Mouse (Mus musculus) thymus, postnatal 14 days (tissue): ENCODE data around the gene Prr19.

Experiments
- DNase-seq: peaks from one replicate; pipeline ENCODE4 v3.0.0; 2021

Gene Prr19

GRCm38 (mm10) chr7:25293191-25293739 lies 7.9 kb upstream of the Prr19 start:
- no peak for DNase-seq

DNA sequence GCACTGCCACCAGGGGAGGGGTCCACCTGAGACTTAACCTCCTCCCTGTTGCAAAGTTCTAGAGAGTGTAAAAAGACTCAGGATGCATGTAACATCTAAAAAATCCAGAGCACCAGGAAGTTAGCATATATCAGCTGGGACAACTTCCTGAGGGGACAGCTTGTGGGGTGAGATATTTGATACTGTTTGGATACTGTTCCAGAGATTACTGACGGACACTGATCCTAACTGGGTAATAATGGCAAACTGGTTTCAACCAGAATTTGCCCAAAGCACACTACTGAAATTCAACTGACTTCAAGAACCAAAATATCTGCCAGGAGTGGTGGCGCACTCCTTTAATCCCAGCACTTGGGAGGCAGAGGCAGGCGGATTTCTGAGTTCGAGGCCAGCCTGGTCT lies 6.7 kb upstream of the Prr19 start:
- DNase-seq = no peak

- DNase-seq = no peak
Measured at GRCm38 (mm10) chr7:25294960-25295722, 6.1 kb upstream of the Prr19 start.

GRCm38 (mm10) chr7:25296945-25297453 lies 4.2 kb upstream of the Prr19 start:
- peak; percentile 77 for DNase-seq

DNA sequence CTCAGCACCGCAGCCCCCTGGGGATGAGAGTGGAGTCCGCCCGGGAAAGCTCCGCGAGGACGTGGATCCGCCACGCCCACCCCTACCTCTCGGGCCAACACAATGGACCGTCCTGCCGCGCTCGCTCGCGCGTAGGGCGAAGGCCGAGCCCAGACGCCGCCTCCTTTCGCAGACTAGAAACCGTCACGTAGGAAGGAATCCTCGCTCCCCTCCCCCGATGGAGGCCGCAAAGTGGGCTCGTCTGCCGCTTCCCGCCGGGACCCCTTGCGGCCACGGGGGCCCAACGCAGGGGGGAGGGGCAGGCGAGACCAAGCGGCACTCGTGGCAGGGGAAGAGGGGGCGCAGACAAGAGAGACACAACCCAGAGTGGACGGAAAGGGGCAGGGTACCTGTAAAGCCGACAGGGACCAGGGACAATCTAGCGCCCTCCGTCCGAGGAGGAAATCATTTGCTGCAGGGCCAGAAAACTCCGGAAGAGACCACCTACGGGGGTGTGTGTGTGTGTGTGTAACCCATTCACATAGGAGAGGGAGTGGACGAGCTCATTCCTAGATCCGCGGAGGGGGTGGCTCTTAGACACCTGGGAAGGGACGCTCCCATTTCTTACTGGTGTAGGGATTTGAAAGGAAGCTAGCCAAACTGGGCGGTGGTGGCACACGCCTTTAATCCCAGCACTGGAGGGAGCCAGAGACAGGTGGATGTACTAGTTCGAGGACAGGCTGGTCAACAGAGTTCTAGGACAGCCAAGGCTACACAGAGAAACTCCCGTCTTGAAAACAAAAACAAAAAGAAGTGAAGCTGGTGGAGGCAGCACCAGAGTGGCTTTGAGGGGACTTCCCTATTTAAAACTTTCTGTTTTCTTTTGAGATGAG lies 3.5 kb upstream of the Prr19 start, which contains the start of gene Pafah1b3:
TSS of gene Pafah1b3 (minus strand) at position 533 of the 872 bp plus-strand sequence.
- peak; percentile 91 for DNase-seq

DNA sequence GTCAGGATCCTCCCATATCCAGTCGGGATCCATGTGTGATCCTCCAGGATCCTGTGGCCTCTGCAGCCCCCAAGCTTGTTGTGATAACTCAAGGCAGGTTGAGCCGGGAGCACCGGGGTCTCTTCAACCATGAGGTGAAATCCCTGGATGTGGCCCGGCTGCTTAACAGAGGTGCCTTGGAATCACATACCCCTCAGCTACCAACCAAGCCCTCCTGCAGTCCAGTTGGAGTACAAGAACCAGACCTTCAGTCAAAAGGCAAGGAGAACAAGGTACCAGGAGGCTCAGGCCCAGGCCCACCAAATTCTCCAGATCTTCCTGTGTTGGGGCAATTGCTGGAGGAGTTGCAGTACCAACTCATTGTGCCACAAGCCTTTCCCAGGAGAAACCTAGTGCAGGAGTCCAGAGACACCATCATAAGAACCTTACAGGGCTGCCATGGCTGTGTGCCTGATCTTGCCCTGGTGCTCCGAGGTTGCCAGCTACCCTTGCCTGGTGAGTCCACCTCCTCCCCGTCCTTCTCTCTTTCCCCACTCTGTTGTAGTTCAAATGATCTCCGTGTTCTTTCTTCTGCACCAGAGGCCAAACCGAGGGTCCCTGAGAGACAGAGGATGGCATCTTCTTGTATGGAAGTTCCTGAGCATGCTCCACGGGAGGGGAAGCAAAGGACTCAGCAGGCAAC lies 1.9 kb downstream of the Prr19 start:
- no peak for DNase-seq

DNA sequence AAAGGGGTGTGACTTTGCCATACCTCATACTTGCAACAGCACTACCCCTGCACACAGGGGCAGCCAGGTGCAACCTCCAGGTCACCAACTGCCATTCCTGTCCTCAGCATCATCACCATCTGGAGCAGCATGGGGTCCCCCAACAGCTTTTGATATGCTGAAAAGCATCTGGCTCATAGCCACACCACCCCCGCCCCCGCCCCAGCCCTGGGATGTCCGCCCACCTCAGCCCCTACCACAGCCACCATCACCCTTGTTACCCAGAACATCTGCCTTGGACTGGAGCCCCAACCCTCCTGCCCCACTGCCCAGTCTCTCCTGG lies 2.4 kb downstream of the Prr19 start:
- DNase-seq = no peak

GRCm38 (mm10) chr7:25305481-25305880 lies 4.3 kb downstream of the Prr19 start:
- no peak for DNase-seq

DNA sequence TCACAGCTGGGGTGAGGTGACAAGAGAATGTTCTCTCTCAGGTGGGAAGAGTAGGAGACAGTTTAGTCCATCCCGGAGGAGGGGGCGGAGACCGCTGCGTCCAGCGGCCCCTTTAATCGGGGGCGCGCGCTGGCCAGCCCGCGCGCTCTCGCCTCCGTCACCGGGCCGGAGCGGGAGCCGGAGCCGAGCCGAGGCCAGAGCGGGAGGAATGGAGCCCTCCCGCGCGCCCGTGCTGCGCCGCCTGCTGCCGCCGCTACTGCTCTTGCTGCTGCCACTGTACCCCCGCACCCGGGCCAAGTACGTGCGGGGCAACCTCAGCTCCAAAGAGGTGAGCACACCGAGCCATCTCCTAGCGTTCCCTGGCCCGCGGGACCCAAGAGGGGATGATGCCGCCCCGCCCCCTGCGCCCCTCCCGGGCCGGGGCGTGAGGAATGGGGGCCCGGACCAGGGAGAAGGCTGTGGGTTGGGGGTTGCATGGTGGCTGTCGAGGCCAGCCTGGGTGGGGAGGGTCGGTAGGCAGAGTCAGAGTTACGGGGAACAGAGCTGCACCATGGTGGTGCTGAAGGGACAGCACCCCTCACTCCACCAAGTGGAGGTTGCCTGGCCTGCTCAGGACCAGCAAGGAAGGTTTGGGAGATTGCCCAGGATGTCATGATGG lies 4.9 kb downstream of the Prr19 start, which contains the start of gene Tmem145:
TSS of gene Tmem145 (plus strand) at position 151 of the 658 bp plus-strand sequence.
- peak; percentile 51 for DNase-seq

- DNase-seq = no peak
Measured at GRCm38 (mm10) chr7:25306614-25306996, 5.4 kb downstream of the Prr19 start.

DNA sequence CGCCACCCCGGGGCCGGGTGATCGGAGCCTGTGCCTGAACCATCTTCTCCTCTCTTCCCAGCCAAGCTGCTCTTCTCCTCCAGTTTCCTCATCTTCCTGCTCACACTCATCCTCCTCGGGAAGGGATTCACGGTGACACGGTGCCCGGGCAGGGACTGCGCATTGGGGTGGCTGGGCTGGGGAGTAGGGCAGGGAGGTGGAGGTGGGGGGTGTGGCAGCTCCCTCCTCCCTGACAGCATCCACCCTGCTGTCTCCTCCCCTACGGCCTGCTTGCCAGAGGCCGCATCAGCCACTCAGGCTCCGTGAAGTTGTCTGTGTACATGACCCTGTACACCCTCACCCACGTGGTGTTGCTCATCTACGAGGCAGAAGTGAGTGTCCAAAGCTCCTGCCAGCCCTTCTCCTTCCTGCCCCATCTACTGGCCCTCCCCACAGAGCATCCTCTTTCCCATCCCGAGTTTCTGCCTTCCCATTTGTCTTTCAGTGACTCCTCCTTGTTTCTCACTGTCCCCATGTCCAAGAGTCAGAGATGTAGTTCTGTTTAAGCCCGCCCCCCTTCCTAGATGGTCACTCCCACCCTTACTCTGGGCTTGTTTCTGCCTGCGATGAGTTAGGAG lies 7.6 kb downstream of the Prr19 start:
- no peak for DNase-seq

DNA sequence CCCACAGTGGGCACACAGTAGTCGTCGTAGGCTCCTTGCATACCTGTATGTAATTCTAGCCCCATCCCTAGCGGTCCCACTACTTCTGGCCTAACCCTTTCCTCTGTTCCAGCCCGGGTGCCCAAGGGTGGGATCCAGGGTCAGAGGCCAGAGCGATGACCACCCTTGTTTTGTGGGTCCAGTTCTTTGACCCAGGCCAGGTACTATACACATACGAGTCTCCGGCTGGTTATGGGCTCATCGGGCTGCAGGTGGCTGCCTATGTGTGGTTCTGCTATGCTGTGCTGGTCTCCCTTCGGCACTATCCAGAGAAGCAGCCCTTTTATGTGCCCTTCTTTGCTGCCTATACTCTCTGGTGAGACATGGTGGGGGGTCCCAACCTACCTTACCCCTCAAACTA lies 8.2 kb downstream of the Prr19 start:
- DNase-seq = no peak

DNA sequence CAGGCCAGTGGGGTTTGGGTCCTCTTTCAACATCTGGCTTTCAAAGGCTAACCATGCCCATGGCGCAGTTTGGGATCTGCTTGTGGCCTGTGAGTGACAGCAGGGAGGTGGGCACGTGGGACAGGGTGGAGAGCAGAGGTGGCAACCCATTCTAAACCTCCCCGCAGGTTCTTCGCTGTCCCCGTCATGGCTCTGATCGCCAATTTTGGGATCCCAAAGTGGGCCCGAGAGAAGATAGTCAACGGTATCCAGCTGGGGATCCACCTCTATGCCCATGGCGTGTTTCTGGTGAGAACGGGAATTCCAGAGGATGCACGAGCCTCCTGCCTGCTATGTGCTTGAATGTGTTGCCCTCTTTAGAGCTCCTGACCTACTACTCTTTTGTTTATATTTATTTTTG lies 10.0 kb downstream of the Prr19 start:
- DNase-seq = no peak

DNA sequence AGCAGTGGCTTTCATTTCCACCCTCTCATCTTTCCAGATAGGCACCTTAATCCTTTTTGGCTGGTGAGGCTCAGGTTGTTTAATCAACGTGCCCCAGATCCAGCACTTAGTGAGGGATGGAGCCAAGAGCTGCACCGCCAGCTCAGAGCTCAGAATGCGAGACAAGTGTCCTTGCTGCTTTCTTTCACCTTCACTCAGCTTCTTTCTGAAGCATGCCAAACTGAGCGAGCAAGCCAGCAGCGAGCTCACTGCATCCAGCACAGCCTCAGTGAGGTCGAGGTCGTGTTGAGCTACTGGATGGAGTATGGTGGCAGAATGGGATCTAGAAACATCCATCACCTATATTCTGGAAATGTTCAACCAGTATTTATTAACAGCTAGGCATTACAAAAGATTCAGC lies 12.1 kb downstream of the Prr19 start:
- no peak for DNase-seq

DNA sequence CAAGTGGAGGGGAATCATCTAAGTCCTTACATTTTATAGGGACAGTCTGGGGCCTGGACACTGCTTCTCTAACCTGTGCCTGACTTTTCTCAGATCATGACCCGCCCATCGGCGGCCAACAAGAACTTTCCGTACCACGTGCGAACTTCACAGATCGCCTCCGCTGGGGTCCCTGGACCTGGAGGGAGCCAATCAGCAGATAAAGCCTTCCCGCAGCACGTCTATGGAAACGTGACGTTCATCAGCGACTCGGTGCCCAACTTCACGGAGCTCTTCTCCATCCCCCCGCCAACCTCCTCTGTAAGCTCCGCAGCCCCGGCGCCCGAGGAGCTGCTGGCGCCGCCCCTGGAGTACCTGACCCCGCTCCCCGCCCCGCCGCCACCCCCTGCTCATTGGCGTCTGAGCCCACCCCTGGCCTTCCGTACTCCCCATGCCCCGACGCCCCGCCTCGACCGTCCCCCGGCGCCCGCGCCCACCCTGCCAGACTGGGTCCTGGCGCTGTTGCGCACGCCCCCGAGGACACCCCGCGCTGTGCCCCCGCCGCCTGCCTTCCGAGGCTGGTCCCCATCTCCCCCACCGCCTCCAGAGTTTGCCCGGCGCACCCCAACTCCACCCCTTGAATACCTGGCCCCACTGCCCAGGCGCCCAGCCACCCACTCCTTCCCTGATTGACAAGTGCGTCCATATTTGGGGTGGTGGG lies 13.5 kb downstream of the Prr19 start:
- no peak for DNase-seq

DNA sequence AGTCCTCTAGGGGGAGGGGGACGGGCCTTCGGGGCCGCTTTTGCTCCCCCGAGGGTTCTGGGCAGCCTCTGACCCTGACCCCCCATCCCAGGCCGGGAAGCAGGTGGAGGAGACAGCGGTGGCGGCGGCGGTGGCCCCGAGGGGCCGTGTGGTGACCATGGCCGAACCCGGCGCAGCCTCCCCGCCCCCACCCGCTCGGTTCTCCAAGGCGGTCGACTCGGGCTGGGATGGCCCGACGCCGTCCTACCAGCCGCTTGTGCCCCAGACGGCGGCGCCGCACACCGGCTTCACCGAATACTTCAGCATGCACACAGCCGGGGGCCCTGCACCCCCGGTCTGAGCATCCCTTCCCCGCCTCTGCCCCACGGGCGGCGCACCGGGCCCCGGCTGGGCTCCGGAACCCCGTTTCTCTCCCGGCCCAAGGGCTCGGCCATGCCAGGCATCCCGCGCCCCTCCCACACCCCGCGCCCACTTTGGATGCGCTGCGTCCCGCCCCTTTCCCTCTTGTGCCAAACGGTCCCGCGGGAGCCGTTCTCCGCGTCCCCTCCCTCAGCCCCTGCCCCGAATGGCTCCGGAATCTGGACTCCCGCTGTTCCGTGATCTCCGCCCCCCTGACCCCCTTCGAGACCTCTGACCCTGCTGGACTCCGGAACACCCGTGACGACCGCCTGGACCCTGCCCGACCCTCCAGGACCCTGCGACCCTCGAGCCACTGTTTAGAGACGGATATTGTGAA lies 14.3 kb downstream of the Prr19 start:
- DNase-seq = peak; percentile 24

GRCm38 (mm10) chr7:25316532-25317445 lies 15.6 kb downstream of the Prr19 start, which contains the start of gene Megf8:
Gene Megf8, plus strand, starts transcription at chr7:25317164.
- DNase-seq = peak; percentile 92

- DNase-seq = no peak
Measured at GRCm38 (mm10) chr7:25317446-25317999, 16.3 kb downstream of the Prr19 start.

DNA sequence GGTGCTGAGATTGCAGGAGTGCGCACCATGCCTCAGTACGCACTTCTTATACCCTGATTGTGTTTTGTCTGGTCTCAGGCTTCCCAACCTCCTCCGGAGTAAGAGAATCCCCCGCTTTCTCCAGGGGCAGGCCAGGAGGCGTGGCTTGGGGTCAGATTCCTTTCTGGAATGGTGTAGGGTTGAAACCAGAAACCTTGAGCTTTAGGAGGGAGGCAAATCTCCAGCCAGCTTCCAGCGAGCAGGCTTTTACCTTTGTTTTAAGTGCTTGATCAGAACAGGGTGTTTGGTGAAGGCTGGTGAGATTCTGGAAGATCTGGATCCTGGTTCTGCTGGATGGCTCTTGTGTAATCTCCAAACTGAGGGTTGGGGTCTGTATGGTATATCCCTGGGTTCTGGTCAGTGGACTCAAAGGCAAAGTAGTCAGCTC lies 20.9 kb downstream of the Prr19 start:
- no peak for DNase-seq
